Mouse (Mus musculus) MEL (cell line): ENCODE measurements around the gene Macrod2. TPM values are rescaled to one million over a fixed set of nuclear protein-coding genes. Genes with fewer than 3 reads are reported as not detected.

Experiments
- DNase-seq: peaks from one replicate; pipeline ENCODE4 v3.0.0; 2011; ENCODE audit warnings: low read depth, low spot score
- H3K27ac ChIP-seq: 2 replicates; pipeline ENCODE4 v1.5.1; 2012; ENCODE audit warnings: low read depth, mild to moderate bottlenecking, control low read depth, low read length, moderate library complexity; ENCODE audit not compliant: control insufficient read depth
- H3K27me3 ChIP-seq, 2 experiments: fragments of 150-350 bp in 1 of 2; sonication (generic) in 1 of 2; 2 replicates each; pipeline ENCODE4 v1.6.1; 2012; ENCODE audit warnings: low read length in 2 of 2, mild to moderate bottlenecking in 2 of 2, improper control_type of control experiment in 1 of 2, moderate library complexity in 1 of 2; ENCODE audit not compliant: insufficient read depth in 2 of 2, control insufficient read depth in 1 of 2
- H3K36me3 ChIP-seq, 2 experiments: 2 replicates each; pipeline ENCODE4 v1.6.1; 2012 to 2014; ENCODE audit warnings: low read length in 2 of 2, improper control_type of control experiment in 1 of 2, inconsistent platforms in 1 of 2, mild to moderate bottlenecking in 1 of 2; ENCODE audit not compliant: insufficient read depth in 2 of 2, control insufficient read depth in 1 of 2
- H3K4me1 ChIP-seq, 2 experiments: fragments of 150-350 bp in 1 of 2; sonication (generic) in 1 of 2; 2 replicates each; pipeline ENCODE4 v1.6.1; 2012; ENCODE audit warnings: low read length in 2 of 2, improper control_type of control experiment in 1 of 2, mild to moderate bottlenecking in 1 of 2; ENCODE audit not compliant: insufficient read depth in 2 of 2, control insufficient read depth in 1 of 2
- H3K4me3 ChIP-seq, 2 experiments: fragments of 150-350 bp in 1 of 2; sonication (generic) in 1 of 2; 2 replicates each; pipeline ENCODE4 v1.5.1; 2012; ENCODE audit warnings: low read depth in 2 of 2, low read length in 2 of 2, mild to moderate bottlenecking in 2 of 2, moderate library complexity in 2 of 2, control low read depth in 1 of 2, improper control_type of control experiment in 1 of 2; ENCODE audit not compliant: control insufficient read depth in 1 of 2, insufficient read depth in 1 of 2
- H3K79me2 ChIP-seq: 2 replicates; pipeline ENCODE4 v1.6.1; 2012; ENCODE audit warnings: mild to moderate bottlenecking, low read length, moderate library complexity; ENCODE audit not compliant: control insufficient read depth, poor library complexity, insufficient read depth
- H3K9ac ChIP-seq: 2 replicates; pipeline ENCODE4 v1.6.1; 2012; ENCODE audit warnings: low read depth, mild to moderate bottlenecking, control low read depth, low read length, moderate library complexity; ENCODE audit not compliant: control insufficient read depth, poor library complexity, severe bottlenecking
- H3K9me3 ChIP-seq: fragments of 150-350 bp; sonication (generic); replicated peaks from 2 replicates; pipeline ENCODE4 v1.6.1; 2012; ENCODE audit warnings: mild to moderate bottlenecking, low read length, improper control_type of control experiment, moderate library complexity; ENCODE audit not compliant: insufficient read depth
- CHD1 ChIP-seq: IDR thresholded peaks from 2 replicates; pipeline ENCODE4 v1.6.1; 2012; ENCODE audit warnings: low read depth, mild to moderate bottlenecking, inconsistent platforms, low read length, improper control_type of control experiment
- CTCF ChIP-seq, 3 experiments: IDR thresholded peaks in 2 of 3; conservative IDR thresholded peaks in 1 of 3; 2 replicates each; pipeline ENCODE4 v1.5.1; 2011 to 2012; ENCODE audit warnings: low read length in 3 of 3, low read depth in 2 of 3, mild to moderate bottlenecking in 2 of 3, improper control_type of control experiment in 1 of 3, inconsistent platforms in 1 of 3, mixed read lengths in 1 of 3, moderate library complexity in 1 of 3; ENCODE audit not compliant: control insufficient read depth in 1 of 3, insufficient read depth in 1 of 3, poor library complexity in 1 of 3, severe bottlenecking in 1 of 3
- E2F4 ChIP-seq: IDR thresholded peaks from 2 replicates; pipeline ENCODE4 v1.6.1; 2011; ENCODE audit warnings: low read depth, low read length, improper control_type of control experiment, borderline replicate concordance
- ELF1 ChIP-seq: IDR thresholded peaks from 2 replicates; pipeline ENCODE4 v1.6.1; 2014; ENCODE audit warnings: low read depth, mild to moderate bottlenecking, inconsistent platforms, low read length, improper control_type of control experiment, moderate library complexity
- EP300 ChIP-seq, 2 experiments: IDR thresholded peaks; 2 replicates each; pipeline ENCODE4 v1.6.1; 2011; ENCODE audit warnings: improper control_type of control experiment in 2 of 2, low read length in 2 of 2, low read depth in 1 of 2, mild to moderate bottlenecking in 1 of 2
- GABPA ChIP-seq: IDR thresholded peaks from 2 replicates; pipeline ENCODE4 v1.6.1; 2012; ENCODE audit warnings: low read depth, mild to moderate bottlenecking, inconsistent platforms, low read length, improper control_type of control experiment, moderate library complexity
- GATA1 ChIP-seq: IDR thresholded peaks from 2 replicates; pipeline ENCODE4 v1.6.1; 2011; ENCODE audit warnings: low read depth, low read length, improper control_type of control experiment
- HCFC1 ChIP-seq: IDR thresholded peaks from 2 replicates; pipeline ENCODE4 v1.6.1; 2012; ENCODE audit warnings: low read depth, mild to moderate bottlenecking, inconsistent platforms, low read length, improper control_type of control experiment, moderate library complexity
- JUND ChIP-seq: IDR thresholded peaks from 2 replicates; pipeline ENCODE4 v1.6.1; 2011; ENCODE audit warnings: low read depth, mild to moderate bottlenecking, improper control_type of control experiment, low read length
- KAT2A ChIP-seq: conservative IDR thresholded peaks from 2 replicates; pipeline ENCODE4 v1.6.1; 2012; ENCODE audit warnings: low read depth, low read length, improper control_type of control experiment, inconsistent platforms
- MAFK ChIP-seq: IDR thresholded peaks from 2 replicates; pipeline ENCODE4 v1.6.1; 2011; ENCODE audit warnings: low read depth, mild to moderate bottlenecking, low read length, improper control_type of control experiment, borderline replicate concordance
- MAZ ChIP-seq: IDR thresholded peaks from 2 replicates; pipeline ENCODE4 v1.6.1; 2012; ENCODE audit warnings: low read depth, mild to moderate bottlenecking, inconsistent platforms, low read length, improper control_type of control experiment
- MEF2A ChIP-seq: IDR thresholded peaks from 2 replicates; pipeline ENCODE4 v1.6.1; 2014; ENCODE audit warnings: low read depth, mild to moderate bottlenecking, inconsistent platforms, low read length, improper control_type of control experiment; ENCODE audit not compliant: poor library complexity, insufficient replicate concordance, severe bottlenecking; ENCODE audit errors: extremely low read depth
- MXI1 ChIP-seq: IDR thresholded peaks from 2 replicates; pipeline ENCODE4 v1.6.1; 2011; ENCODE audit warnings: mild to moderate bottlenecking, low read depth, low read length, improper control_type of control experiment
- MYB ChIP-seq: IDR thresholded peaks from 2 replicates; pipeline ENCODE4 v1.6.1; 2011; ENCODE audit warnings: mild to moderate bottlenecking, low read depth, low read length, improper control_type of control experiment
- MYC ChIP-seq: IDR thresholded peaks from 2 replicates; pipeline ENCODE4 v1.6.1; 2011; ENCODE audit warnings: low read depth, mild to moderate bottlenecking, low read length, improper control_type of control experiment, moderate library complexity
- NELFE ChIP-seq: IDR thresholded peaks from 2 replicates; pipeline ENCODE4 v1.6.1; 2011; ENCODE audit warnings: low read depth, low read length, improper control_type of control experiment
- NRF1 ChIP-seq: IDR thresholded peaks from 2 replicates; pipeline ENCODE4 v1.6.1; 2014; ENCODE audit warnings: low read depth, mild to moderate bottlenecking, inconsistent platforms, low read length, improper control_type of control experiment, moderate library complexity; ENCODE audit not compliant: poor library complexity, insufficient read depth, severe bottlenecking
- POLR2A ChIP-seq, 2 experiments: IDR thresholded peaks; 2 replicates each; pipeline ENCODE4 v1.6.1; 2011 to 2012; ENCODE audit warnings: low read length in 2 of 2, mild to moderate bottlenecking in 2 of 2, control low read depth in 1 of 2, improper control_type of control experiment in 1 of 2, low read depth in 1 of 2, moderate library complexity in 1 of 2; ENCODE audit not compliant: control insufficient read depth in 1 of 2, insufficient read depth in 1 of 2, poor library complexity in 1 of 2
- POLR2AphosphoS5 ChIP-seq: IDR thresholded peaks from 2 replicates; pipeline ENCODE4 v1.6.1; 2012; ENCODE audit warnings: low read depth, borderline replicate concordance, mild to moderate bottlenecking, inconsistent platforms, low read length, moderate library complexity, mixed read lengths
- RAD21 ChIP-seq: IDR thresholded peaks from 2 replicates; pipeline ENCODE4 v1.6.1; 2011; ENCODE audit warnings: mild to moderate bottlenecking, low read depth, low read length, improper control_type of control experiment
- RCOR1 ChIP-seq: IDR thresholded peaks from 2 replicates; pipeline ENCODE4 v1.6.1; 2012; ENCODE audit warnings: low read depth, mild to moderate bottlenecking, inconsistent platforms, low read length, improper control_type of control experiment
- TAL1 ChIP-seq: IDR thresholded peaks from 2 replicates; pipeline ENCODE4 v1.6.1; 2012; ENCODE audit warnings: mild to moderate bottlenecking, inconsistent platforms, low read length, moderate library complexity, mixed read lengths
- TBP ChIP-seq: IDR thresholded peaks from 2 replicates; pipeline ENCODE4 v1.8.0; 2011; ENCODE audit warnings: low read depth, low read length, improper control_type of control experiment
- UBTF ChIP-seq: IDR thresholded peaks from 2 replicates; pipeline ENCODE4 v1.6.1; 2012; ENCODE audit warnings: low read depth, mild to moderate bottlenecking, inconsistent platforms, low read length, improper control_type of control experiment, moderate library complexity, borderline replicate concordance; ENCODE audit not compliant: insufficient read depth
- USF1 ChIP-seq: IDR thresholded peaks from 2 replicates; pipeline ENCODE4 v1.6.1; 2014; ENCODE audit warnings: low read depth, mild to moderate bottlenecking, inconsistent platforms, low read length, improper control_type of control experiment, moderate library complexity
- ZC3H11A ChIP-seq: IDR thresholded peaks from 2 replicates; pipeline ENCODE4 v1.6.1; 2012; ENCODE audit warnings: low read depth, mild to moderate bottlenecking, inconsistent platforms, low read length, improper control_type of control experiment
- ZKSCAN1 ChIP-seq: IDR thresholded peaks from 2 replicates; pipeline ENCODE4 v1.6.1; 2012; ENCODE audit warnings: low read depth, mild to moderate bottlenecking, inconsistent platforms, low read length, improper control_type of control experiment, moderate library complexity
- ZNF384 ChIP-seq: IDR thresholded peaks from 2 replicates; pipeline ENCODE4 v1.6.1; 2012; ENCODE audit warnings: low read depth, mild to moderate bottlenecking, inconsistent platforms, low read length, improper control_type of control experiment
- polyA plus RNA-seq, 2 experiments: library from polyadenylated mRNA; stranded (reverse) in 1 of 2; unstranded in 1 of 2; fragments of >175 nt in 1 of 2; fragments of >200 nt in 1 of 2; gene quantifications; 2 replicates each; pipeline versions ENCODE4 v1.2.1 to v1.2.4; 2012; ENCODE audit warnings: low replicate concordance in 2 of 2, low read depth in 1 of 2; ENCODE audit not compliant: insufficient read length in 2 of 2, insufficient read depth in 1 of 2, missing spikeins in 1 of 2
- total RNA-seq: library from RNA; depleted of rRNA; stranded (reverse); fragments of 300-350 nt; gene quantifications from 2 replicates; pipeline ENCODE4 v1.2.3, GENCODE M21; 2012

Macrod2 gene
- total and polyA plus RNA-seq, 3 experiments = not detected

- TF ChIP-seq MYC = no peak
- no peak for TF ChIP-seq NELFE
- no peak for TF ChIP-seq ZKSCAN1
- TF ChIP-seq RCOR1 = no peak
- no peak for TF ChIP-seq UBTF
- no peak for TF ChIP-seq EP300 (IDR thresholded peaks at IDR 0.05; ENCODE audit: low read depth in 1 of 2, low read length in 2 of 2)
- no peak for TF ChIP-seq MXI1
- TF ChIP-seq USF1 = no peak
- TF ChIP-seq CTCF (IDR thresholded peaks at IDR 0.05 in 2 of 3, conservative IDR thresholded peaks at IDR 0.05 in 1 of 3; ENCODE audit: control insufficient read depth in 1 of 3, insufficient read depth in 1 of 3, low read depth in 2 of 3, low read length in 3 of 3, poor library complexity in 1 of 3, severe bottlenecking in 1 of 3) = no peak
- no peak for TF ChIP-seq GATA1
- TF ChIP-seq MEF2A = no peak
- no peak for TF ChIP-seq ZNF384
- TF ChIP-seq NRF1 = no peak
- TF ChIP-seq JUND = no peak
- no peak for TF ChIP-seq HCFC1
- TF ChIP-seq MAFK = no peak
- TF ChIP-seq GABPA = no peak
- no peak for TF ChIP-seq ELF1
- TF ChIP-seq RAD21 = no peak
- Histone ChIP-seq H3K36me3 (no peaks in the 10 kb centered on the region), H3K79me2 (no peaks in the 10 kb centered on the region), H3K27ac (no peak overlapping the region), H3K27me3 (no peaks in the 10 kb centered on the region), H3K4me3 (no peak overlapping the region), H3K4me1 (no peaks in the 10 kb centered on the region), H3K9ac (no peak overlapping the region), H3K9me3 (no peaks in the 10 kb centered on the region)
- DNase-seq = no peak
Observed at GRCm38 (mm10) chr2:140676728-140677127, 281.6 kb downstream of the Macrod2 start.

DNA sequence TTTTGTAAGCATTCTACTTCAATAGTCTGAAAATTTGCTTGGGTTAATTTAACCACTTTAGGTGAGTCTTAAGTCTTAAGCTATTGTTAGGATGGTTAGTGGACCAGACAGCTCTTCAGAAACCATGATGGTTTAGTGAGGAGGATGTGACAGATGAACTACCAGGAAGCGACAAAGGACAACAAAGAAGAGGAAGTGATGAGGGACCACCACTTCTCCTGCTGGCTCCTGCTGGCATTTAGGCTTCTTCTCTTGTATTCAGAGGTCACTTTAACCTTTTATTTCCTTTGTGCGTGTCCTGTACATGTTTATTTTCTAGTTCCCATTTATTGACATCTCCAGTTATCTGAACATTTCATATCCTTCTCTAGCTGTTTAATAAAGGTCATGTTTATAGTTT lies 295.8 kb downstream of the Macrod2 start:
- DNase-seq = no peak
- no peaks in the 10 kb centered on the region for H3K79me2 ChIP-seq
- no peak overlapping the region for H3K9ac ChIP-seq
- H3K4me1 ChIP-seq = no peaks in the 10 kb centered on the region
- no peaks in the 10 kb centered on the region for H3K36me3 ChIP-seq
- no peak overlapping the region for H3K4me3 ChIP-seq
- H3K27me3 ChIP-seq = no peaks in the 10 kb centered on the region
- H3K9me3 ChIP-seq = no peaks in the 10 kb centered on the region
- no peak overlapping the region for H3K27ac ChIP-seq
- no peak for TF ChIP-seq RCOR1
- no peak for TF ChIP-seq POLR2A (IDR thresholded peaks at IDR 0.05; ENCODE audit: control insufficient read depth in 1 of 2, insufficient read depth in 1 of 2, low read depth in 1 of 2, low read length in 2 of 2, poor library complexity in 1 of 2)
- no peak for TF ChIP-seq MAZ
- no peak for TF ChIP-seq ZKSCAN1
- no peak for TF ChIP-seq MXI1
- TF ChIP-seq CHD1 = no peak
- no peak for TF ChIP-seq MEF2A
- no peak for TF ChIP-seq E2F4
- no peak for TF ChIP-seq USF1
- TF ChIP-seq GATA1 = no peak
- TF ChIP-seq TAL1 = no peak
- no peak for TF ChIP-seq MYB
- TF ChIP-seq KAT2A = no peak
- no peak for TF ChIP-seq RAD21
- TF ChIP-seq HCFC1 = no peak
- no peak for TF ChIP-seq ZC3H11A
- TF ChIP-seq POLR2AphosphoS5 = no peak
- no peak for TF ChIP-seq TBP
- no peak for TF ChIP-seq MYC
